Mouse (Mus musculus) midbrain, postnatal 0 days (tissue): ENCODE data around the gene Cdh4. TPM values are rescaled to one million over a fixed set of nuclear protein-coding genes. Genes with fewer than 3 reads are reported as not detected.

Source experiments
- ATAC-seq: fragments of 200-750 bp; cut with Nextera tagmentation; 2 replicates; pipeline ENCODE4 v1.8.0; 2017; ENCODE audit warnings: moderate number of reproducible peaks, mild to moderate bottlenecking, moderate TSS enrichment, moderate library complexity; ENCODE audit not compliant: low FRiP score
- DNase-seq: peaks from one replicate; pipeline ENCODE4 v3.0.0-alpha.2; 2015; ENCODE audit warnings: low spot score
- H3K27ac ChIP-seq: fragments of 300-500 bp; sonication (generic); 2 replicates; pipeline ENCODE4 v1.5.1; 2014; ENCODE audit warnings: low read depth, mild to moderate bottlenecking, low read length, mixed read lengths
- H3K27me3 ChIP-seq: fragments of 300-500 bp; sonication (generic); 2 replicates; pipeline ENCODE4 v1.6.1; 2014; ENCODE audit warnings: low read length, control low read depth, mixed read lengths; ENCODE audit not compliant: insufficient read depth
- H3K36me3 ChIP-seq: fragments of 300-500 bp; sonication (generic); 2 replicates; pipeline ENCODE4 v1.6.1; 2014; ENCODE audit warnings: low read length, control low read depth, mixed read lengths; ENCODE audit not compliant: insufficient read depth
- H3K4me1 ChIP-seq: fragments of 300-500 bp; sonication (generic); 2 replicates; pipeline ENCODE4 v1.6.1; 2014; ENCODE audit warnings: mild to moderate bottlenecking, control low read depth, antibody characterized with exemption, low read length, mixed read lengths; ENCODE audit not compliant: insufficient read depth
- H3K4me2 ChIP-seq: fragments of 300-500 bp; sonication (generic); 2 replicates; pipeline ENCODE4 v1.6.1; 2014; ENCODE audit warnings: low read depth, mild to moderate bottlenecking, low read length, mixed read lengths; ENCODE audit not compliant: poor library complexity, severe bottlenecking
- H3K4me3 ChIP-seq: fragments of 300-500 bp; sonication (generic); 2 replicates; pipeline ENCODE4 v1.5.1; 2014; ENCODE audit warnings: low read depth, mild to moderate bottlenecking, low read length, moderate library complexity
- H3K9ac ChIP-seq: fragments of 300-500 bp; sonication (generic); replicated peaks from 2 replicates; pipeline ENCODE4 v1.6.1; 2014; ENCODE audit warnings: mild to moderate bottlenecking, low read length, moderate library complexity, mixed read lengths; ENCODE audit not compliant: poor library complexity, severe bottlenecking
- H3K9me3 ChIP-seq: fragments of 300-500 bp; sonication (generic); 2 replicates; pipeline ENCODE4 v1.6.1; 2016; ENCODE audit warnings: low read length, control low read depth
- CTCF ChIP-seq: IDR thresholded peaks from 2 replicates; pipeline ENCODE4 v1.5.1; 2016; ENCODE audit warnings: antibody characterized with exemption, mild to moderate bottlenecking
- WGBS: fragments of 180-500 bp; shearing (Covaris S2); extraction: QIAGEN DNeasy Blood & Tissue Kit; methylation state at CpG from one replicate; pipeline ENCODE4 v1.1.7; 2014; 5-methylcytosine and 5-hydroxymethylcytosine counted together
- polyA plus RNA-seq: library from polyadenylated mRNA; unstranded; fragments of >200 nt; fragmentation: Nextera tagmentation; extraction: Ambion mirVana; gene quantifications from 2 replicates; pipeline ENCODE4 v1.2.1, GENCODE M21; 2015
- total RNA-seq: library from RNA; depleted of rRNA; stranded (reverse); fragments of >200 nt; gene quantifications from 2 replicates; pipeline ENCODE4 v1.2.3, GENCODE M21; 2014

Cdh4 gene
- total and polyA plus RNA-seq, 2 experiments from 2014 or later: 64.9 to 86.6 TPM

DNA sequence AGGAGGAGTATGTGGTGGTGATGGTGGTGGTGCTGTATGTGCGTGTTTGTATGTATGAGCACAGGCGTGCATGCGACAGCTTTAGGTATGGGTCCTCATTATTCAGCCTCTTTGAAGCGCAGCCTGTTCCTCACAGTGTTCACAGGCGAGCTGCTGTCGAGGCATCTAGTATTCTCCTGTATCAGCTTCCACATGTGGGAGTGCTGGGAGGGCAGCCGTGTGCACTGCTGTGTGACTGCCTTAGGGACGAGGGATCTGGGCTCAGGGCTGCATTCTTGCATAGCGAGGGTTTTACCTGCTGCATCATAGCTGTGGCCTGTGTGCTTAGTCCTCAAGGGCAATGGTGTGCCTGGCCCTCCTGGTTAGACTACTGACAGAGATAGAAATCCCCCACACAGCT, 158.9 kb downstream of the Cdh4 start:
- Histone ChIP-seq H3K9me3 (no peaks in the 10 kb centered on the region), H3K27me3 (no peaks in the 10 kb centered on the region), H3K36me3 (no peaks in the 10 kb centered on the region), H3K4me3 (no peak overlapping the region), H3K27ac (no peak overlapping the region), H3K4me2 (no peak overlapping the region), H3K9ac (no peak overlapping the region), H3K4me1 (0 out of 2 replicates have a peak, but pooled peaks cover 3% of the 10 kb centered on the region)
- TF ChIP-seq CTCF: no peak
- DNase-seq (no peak), ATAC-seq (no peak)
- whole genome bisulfite sequencing: 82% methylated on average over 9 of the region's 9 CpGs

DNA sequence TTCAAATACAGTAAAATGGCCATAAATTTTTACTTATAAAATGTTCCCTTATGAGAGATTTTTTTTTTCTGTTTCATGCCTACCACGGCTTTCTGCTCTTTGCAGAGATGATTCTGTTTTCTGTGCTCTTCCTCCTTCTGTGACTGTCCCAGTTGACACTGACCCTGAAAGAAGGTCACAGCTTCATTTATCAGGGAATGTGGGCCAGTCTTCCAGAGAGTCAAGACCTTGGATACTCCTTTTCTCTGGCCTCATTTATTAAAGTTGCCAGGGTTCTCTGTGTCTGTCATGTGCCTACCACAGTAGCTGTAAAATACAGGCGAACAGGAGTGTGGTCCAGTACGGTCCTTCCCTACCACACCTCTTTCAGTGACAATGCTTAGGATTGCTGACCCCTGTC, 162.5 kb downstream of the Cdh4 start:
- Histone ChIP-seq H3K4me2 (no peak overlapping the region), H3K27me3 (no peaks in the 10 kb centered on the region), H3K9ac (no peak overlapping the region), H3K9me3 (no peaks in the 10 kb centered on the region), H3K4me1 (0 out of 2 replicates have a peak, but pooled peaks cover 3% of the 10 kb centered on the region), H3K4me3 (no peak overlapping the region), H3K36me3 (no peaks in the 10 kb centered on the region), H3K27ac (no peak overlapping the region)
- DNase-seq (no peak), ATAC-seq (no peak)
- 88% methylated on average over 3 of the region's 3 CpGs for WGBS
- TF ChIP-seq CTCF: no peak

GRCm38 (mm10) chr2:179605255-179605654, 163.0 kb downstream of the Cdh4 start:
- H3K9ac ChIP-seq: no peak overlapping the region
- no peak overlapping the region for H3K4me2 ChIP-seq
- no peaks in the 10 kb centered on the region for H3K9me3 ChIP-seq
- H3K4me3 ChIP-seq: no peak overlapping the region
- 0 out of 2 replicates have a peak, but pooled peaks cover 3% of the 10 kb centered on the region for H3K4me1 ChIP-seq
- DNase-seq (peak; percentile 73), ATAC-seq (peak; percentile 59; the same call in 1 of the 2 replicates)
- WGBS: 80% methylated on average over 10 of the region's 10 CpGs
- no peak overlapping the region for H3K27ac ChIP-seq
- TF ChIP-seq CTCF: peak; percentile 0; the same call in 1 of the 2 replicates
- no peaks in the 10 kb centered on the region for H3K36me3 ChIP-seq
- no peaks in the 10 kb centered on the region for H3K27me3 ChIP-seq

DNA sequence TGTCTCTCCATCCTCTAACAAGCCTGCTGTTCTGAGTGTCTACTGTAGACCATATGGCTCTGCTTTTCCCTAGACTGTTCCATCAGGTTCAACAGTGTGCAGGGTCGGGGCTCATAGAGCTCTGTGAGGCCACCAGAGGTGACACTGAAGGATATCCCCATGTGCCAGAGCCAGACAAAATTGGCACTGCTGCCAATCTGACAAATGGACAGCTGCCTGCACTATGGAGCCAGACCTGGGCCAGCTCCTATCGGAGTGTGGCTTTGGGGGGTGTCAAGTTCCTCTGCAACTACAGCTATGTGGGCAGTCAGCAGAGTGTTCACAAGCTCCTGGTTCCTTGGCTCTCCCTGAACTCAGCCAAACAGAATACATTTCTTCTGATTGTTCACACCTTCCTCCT, 164.1 kb downstream of the Cdh4 start:
- Histone ChIP-seq H3K27me3 (no peaks in the 10 kb centered on the region), H3K4me2 (no peak overlapping the region), H3K4me1 (0 out of 2 replicates have a peak, but pooled peaks cover under 1% of the 10 kb centered on the region), H3K36me3 (no peaks in the 10 kb centered on the region), H3K27ac (no peak overlapping the region), H3K9ac (no peak overlapping the region), H3K4me3 (no peak overlapping the region), H3K9me3 (no peaks in the 10 kb centered on the region)
- TF ChIP-seq CTCF: no peak
- DNase-seq (no peak), ATAC-seq (peak; percentile 10; the same call in 1 of the 2 replicates)
- WGBS: 98% methylated on average over 2 of the region's 2 CpGs

GRCm38 (mm10) chr2:179615906-179616305, 173.7 kb downstream of the Cdh4 start:
- DNase-seq (no peak), ATAC-seq (no peak)
- no peaks in the 10 kb centered on the region for H3K4me1 ChIP-seq
- no peak overlapping the region for H3K27ac ChIP-seq
- TF ChIP-seq CTCF: no peak
- 70% methylated on average over 5 of the region's 5 CpGs for WGBS
- H3K27me3 ChIP-seq: no peaks in the 10 kb centered on the region
- no peaks in the 10 kb centered on the region for H3K9me3 ChIP-seq
- no peak overlapping the region for H3K4me3 ChIP-seq
- no peak overlapping the region for H3K9ac ChIP-seq
- H3K4me2 ChIP-seq: no peak overlapping the region
- no peaks in the 10 kb centered on the region for H3K36me3 ChIP-seq

GRCm38 (mm10) chr2:179623643-179624473, 181.6 kb downstream of the Cdh4 start:
- no peaks in the 10 kb centered on the region for H3K9me3 ChIP-seq
- TF ChIP-seq CTCF: no peak
- H3K4me3 ChIP-seq: no peak overlapping the region
- H3K36me3 ChIP-seq: no peaks in the 10 kb centered on the region
- H3K27ac ChIP-seq: no peak overlapping the region
- H3K9ac ChIP-seq: no peak overlapping the region
- ATAC-seq (no peak), DNase-seq (no peak)
- WGBS: 69% methylated on average over 17 of the region's 17 CpGs
- no peak overlapping the region for H3K4me2 ChIP-seq
- no peaks in the 10 kb centered on the region for H3K27me3 ChIP-seq
- no peaks in the 10 kb centered on the region for H3K4me1 ChIP-seq
